Mouse (Mus musculus) bone marrow macrophage, adult 2 months (primary cell): Measurements from ENCODE around the gene Cd96.

Source experiments
- CTCF ChIP-seq: IDR thresholded peaks from 2 replicates; pipeline ENCODE4 v1.5.1; 2012; ENCODE audit warnings: low read depth, mild to moderate bottlenecking, low read length, moderate library complexity
- POLR2A ChIP-seq: IDR thresholded peaks from 2 replicates; pipeline ENCODE4 v1.6.1; 2012; ENCODE audit warnings: mild to moderate bottlenecking, low read depth, low read length, borderline replicate concordance

DNA sequence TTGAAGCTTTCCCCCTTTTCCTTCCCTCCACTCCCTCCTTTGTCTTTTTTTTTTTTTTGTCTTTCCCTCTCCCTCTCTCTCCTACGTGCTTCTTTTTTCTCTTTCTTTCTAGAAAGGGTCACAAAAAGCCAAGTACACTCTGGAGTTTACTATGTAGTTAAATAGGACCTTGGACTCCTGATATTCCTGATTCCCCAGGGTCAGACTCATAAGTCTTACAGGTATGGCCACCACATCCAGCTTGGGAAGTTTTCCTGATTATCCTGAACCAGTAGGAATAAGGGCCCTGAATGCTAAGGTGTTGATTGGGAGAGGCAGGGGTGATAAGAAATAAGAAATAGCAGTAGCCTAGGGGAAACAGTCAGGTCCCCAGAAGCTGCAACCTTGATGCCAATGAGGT lies 100.7 kb downstream of the Cd96 start:
- no peak for TF ChIP-seq POLR2A
- no peak for TF ChIP-seq CTCF
